ENCODE assay signal across 8 mouse cellular contexts in the genomic region with DNA sequence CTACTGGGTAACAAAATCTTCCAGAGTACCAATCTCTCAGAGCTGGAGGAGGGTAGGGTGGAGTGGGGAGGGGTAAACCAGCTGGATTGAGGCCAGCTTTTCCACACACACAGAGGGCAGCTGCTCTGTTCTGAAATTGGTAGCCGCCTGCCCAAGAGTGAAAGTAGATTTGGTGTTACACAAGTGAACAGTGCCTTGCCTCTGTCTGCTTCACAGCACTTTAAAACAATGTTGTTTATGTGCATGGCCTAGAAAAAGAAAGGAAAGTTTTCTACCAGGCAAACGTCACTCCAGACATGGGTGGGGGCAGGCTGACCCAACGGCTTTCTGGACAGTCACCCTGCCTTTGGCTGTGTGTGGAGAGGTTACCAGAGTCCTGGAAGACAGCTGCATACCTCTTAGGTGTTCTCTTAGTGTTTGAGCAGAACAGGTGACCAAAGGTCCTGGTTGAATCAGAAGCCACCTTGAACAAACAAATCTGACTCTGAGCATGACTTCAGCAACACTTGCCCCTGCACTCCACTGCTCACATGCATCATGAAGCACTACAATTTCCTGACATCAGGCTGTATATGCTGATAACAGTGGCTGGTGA. TPM values are rescaled to one million over a fixed set of nuclear protein-coding genes. Genes with fewer than 3 reads are reported as not detected.
A peak's percentile ranks its signal among the peaks of the same experiment; 100 is the strongest.
DNase-seq lines count a peak whose midpoint lies in the region; ATAC-seq and TF ChIP-seq lines count a peak whose summit lies in the region.

No protein-coding gene starts in this region.

- H3K4me3 ChIP-seq in midbrain, embryonic 13.5 days (replicated peaks): no peak overlapping the region
- H3K4me3 ChIP-seq in midbrain, embryonic 10.5 days: no peak overlapping the region
- H3K4me3 ChIP-seq in forebrain, embryonic 15.5 days: no peak overlapping the region
- no peak overlapping the region for H3K4me3 ChIP-seq in small intestine, adult 2 months (ENCODE audit: low read depth, low read length)

- TF ChIP-seq POLR2A in small intestine, adult 2 months (IDR thresholded peaks at IDR 0.05; ENCODE audit: low read depth, low read length): no peak

- 67% methylated on average over 3 of the region's 3 CpGs for WGBS in midbrain, embryonic 13.5 days
- WGBS in midbrain, embryonic 10.5 days: 88% methylated on average over 3 of the region's 3 CpGs
- 43% methylated on average over 3 of the region's 3 CpGs for WGBS in forebrain, embryonic 15.5 days
- 11% methylated on average over 3 of the region's 3 CpGs for WGBS in small intestine, adult 2 months

- intact Hi-C loops in left cerebral cortex, postnatal 36 days (cut with DNase I): no loop called here

- H3K4me1 ChIP-seq in midbrain, embryonic 13.5 days (replicated peaks): 0 out of 2 replicates have a peak, but pooled peaks cover 3% of the 10 kb centered on the region
- H3K4me1 ChIP-seq in midbrain, embryonic 10.5 days: no peaks in the 10 kb centered on the region
- H3K4me1 ChIP-seq in forebrain, embryonic 15.5 days: 0 out of 2 replicates have a peak, but pooled peaks cover 2% of the 10 kb centered on the region
- H3K4me1 ChIP-seq in small intestine, adult 2 months (ENCODE audit: control insufficient read depth, insufficient read depth, insufficient read length, low read length): peaks cover 13% of the 10 kb centered on the region; the same call in 1 of the 2 replicates

- no peak for TF ChIP-seq CTCF in small intestine, adult 2 months (IDR thresholded peaks at IDR 0.05; ENCODE audit: extremely low read depth, insufficient read length, insufficient replicate concordance, low read depth, low read length)

- peak; percentile 60; the same call in 1 of the 2 replicates for ATAC-seq in midbrain, embryonic 13.5 days
- ATAC-seq in forebrain, embryonic 15.5 days (replicated peaks): peak; percentile 86

- no peaks in the 10 kb centered on the region for H3K36me3 ChIP-seq in midbrain, embryonic 13.5 days
- H3K36me3 ChIP-seq in midbrain, embryonic 10.5 days: no peaks in the 10 kb centered on the region
- no peaks in the 10 kb centered on the region for H3K36me3 ChIP-seq in forebrain, embryonic 15.5 days
- no peaks in the 10 kb centered on the region for H3K36me3 ChIP-seq in small intestine, adult 2 months (ENCODE audit: control insufficient read depth, insufficient read depth, low read length)

- no peaks in the 10 kb centered on the region for H3K9me3 ChIP-seq in midbrain, embryonic 13.5 days
- H3K9me3 ChIP-seq in midbrain, embryonic 10.5 days (replicated peaks): no peaks in the 10 kb centered on the region
- H3K9me3 ChIP-seq in forebrain, embryonic 15.5 days: no peaks in the 10 kb centered on the region

- H3K27me3 ChIP-seq in midbrain, embryonic 13.5 days: no peaks in the 10 kb centered on the region
- H3K27me3 ChIP-seq in midbrain, embryonic 10.5 days (ENCODE audit: low read depth, poor library complexity, severe bottlenecking): no peaks in the 10 kb centered on the region
- no peaks in the 10 kb centered on the region for H3K27me3 ChIP-seq in forebrain, embryonic 15.5 days
- no peaks in the 10 kb centered on the region for H3K27me3 ChIP-seq in small intestine, adult 2 months (ENCODE audit: control insufficient read depth, insufficient read depth, low read length)

- H3K9ac ChIP-seq in midbrain, embryonic 13.5 days (replicated peaks): no peak overlapping the region
- no peak overlapping the region for H3K9ac ChIP-seq in forebrain, embryonic 15.5 days (replicated peaks)

- H3K4me2 ChIP-seq in midbrain, embryonic 13.5 days (replicated peaks): no peak overlapping the region
- no peak overlapping the region for H3K4me2 ChIP-seq in forebrain, embryonic 15.5 days (replicated peaks)

- no peak overlapping the region for H3K27ac ChIP-seq in midbrain, embryonic 13.5 days
- no peak overlapping the region for H3K27ac ChIP-seq in midbrain, embryonic 10.5 days (replicated peaks)
- H3K27ac ChIP-seq in forebrain, embryonic 15.5 days (replicated peaks): no peak overlapping the region
- peak overlapping the region; percentile 44 for H3K27ac ChIP-seq in small intestine, adult 2 months (ENCODE audit: insufficient read depth, low read depth, low read length)

- DNase-seq in midbrain, embryonic 10.5 days (ENCODE audit: low spot score): no peak
- peak; percentile 58 for DNase-seq in kidney, postnatal 14 days
- DNase-seq in frontal cortex, postnatal 36 days (ENCODE audit: low spot score in 2 of 2): no peak
- DNase-seq in frontal cortex, postnatal 14 days (ENCODE audit: low spot score in 2 of 2): no peak
- DNase-seq in left cerebral cortex, postnatal 36 days (ENCODE audit: low spot score in 2 of 2): no peak

RNA-seq across cellular contexts. Expression of gene Egfr, which starts 17.8 kb away (rescaled TPM):
- polyA plus RNA-seq in midbrain, embryonic 13.5 days (2015; fragmentation: Nextera tagmentation; extraction: Ambion mirVana): 1.5 and 1.7 TPM in 2 replicates
- 3.5 TPM in 2 replicates for polyA plus RNA-seq in midbrain, embryonic 10.5 days (2016; fragmentation: Nextera tagmentation; extraction: Ambion mirVana)
- 2.5 and 2.9 TPM in 2 replicates for polyA plus RNA-seq in forebrain, embryonic 15.5 days (2015; fragmentation: Nextera tagmentation; extraction: Ambion mirVana)
- 26.3 and 63.3 TPM in 2 replicates for polyA plus RNA-seq in small intestine, adult 2 months (2012; rRNA removed)
- 10 to 100 TPM; 15.0 to 15.1 TPM for total RNA-seq in left cerebral cortex, postnatal 36 days (2021)
